ENCODE assay signal across 26 mouse cellular contexts in the genomic region with DNA sequence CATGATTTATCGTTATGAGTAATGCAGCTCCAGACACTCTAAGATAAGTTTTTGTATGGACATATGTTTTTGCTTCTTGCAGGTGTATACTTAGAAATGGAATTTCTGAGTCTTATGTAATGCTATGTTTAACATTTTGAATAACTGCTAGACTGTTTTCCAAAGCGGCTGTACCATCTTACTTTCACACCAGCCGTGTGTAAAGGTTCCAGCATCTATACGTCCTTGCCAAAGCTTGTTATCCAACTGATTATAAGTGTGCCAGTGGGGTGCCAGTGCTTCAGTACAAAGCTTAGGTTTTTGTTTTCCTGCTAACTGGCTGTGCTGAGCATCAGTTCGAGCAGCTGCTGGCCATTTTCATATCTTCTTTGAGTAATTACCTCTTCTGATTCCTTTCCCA.
"Had no signal": no experiment of that assay in that cellular context is flagged by ENCODE, and none has a peak within 500 bp of the region (broad histone marks: within the 10 kb centered on the region; RNA-seq: fewer than 3 reads in every experiment).

No protein-coding gene starts in this region.

- H3K4me2 ChIP-seq: limb, embryonic 13.5 days; liver, embryonic 12.5 days; liver, embryonic 15.5 days; lung, embryonic 15.5 days; midbrain, embryonic 13.5 days; neural tube, embryonic 13.5 days; stomach, embryonic 15.5 days had no signal

- H3K27me3 ChIP-seq: liver, embryonic 12.5 days; liver, embryonic 15.5 days; lung, embryonic 15.5 days; neural tube, embryonic 13.5 days; stomach, embryonic 15.5 days had no signal

- DNase-seq: kidney, adult 2 months; kidney, postnatal 25 days; layer of hippocampus, postnatal 36 days; liver; lung, adult 18-20 months; lung, postnatal 10 days; lung, postnatal 36 days; right cerebral cortex, postnatal 25 days; spleen, adult 18-20 months; thymus, adult 18-20 months; thymus, postnatal 36 days had no signal

- H3K9me3 ChIP-seq: limb, embryonic 10.5 days; limb, embryonic 13.5 days; liver, embryonic 12.5 days; liver, embryonic 15.5 days; lung, embryonic 15.5 days; midbrain, embryonic 10.5 days; midbrain, embryonic 13.5 days; neural tube, embryonic 13.5 days; stomach, embryonic 15.5 days had no signal

- H3K4me1 ChIP-seq: limb, embryonic 10.5 days; limb, embryonic 13.5 days; liver, embryonic 12.5 days; liver, embryonic 15.5 days; lung, embryonic 15.5 days; megakaryocyte, embryonic 14.5 days; midbrain, embryonic 13.5 days; neural tube, embryonic 13.5 days; stomach, embryonic 15.5 days had no signal

- H3K9ac ChIP-seq: limb, embryonic 13.5 days; liver, embryonic 12.5 days; liver, embryonic 15.5 days; lung, embryonic 15.5 days; midbrain, embryonic 13.5 days; neural tube, embryonic 13.5 days; stomach, embryonic 15.5 days had no signal

- ATAC-seq: intestine, postnatal 0 days; liver, embryonic 12.5 days; midbrain, embryonic 13.5 days; midbrain, embryonic 16.5 days had no signal

- H3K27ac ChIP-seq: kidney, postnatal 0 days; limb, embryonic 10.5 days; limb, embryonic 13.5 days; liver, embryonic 12.5 days; liver, embryonic 15.5 days; lung, embryonic 15.5 days; midbrain, embryonic 10.5 days; midbrain, embryonic 13.5 days; neural tube, embryonic 13.5 days; stomach, embryonic 15.5 days had no signal

- H3K36me3 ChIP-seq: limb, embryonic 10.5 days; limb, embryonic 13.5 days; liver, embryonic 12.5 days; liver, embryonic 15.5 days; lung, embryonic 15.5 days; midbrain, embryonic 10.5 days; midbrain, embryonic 13.5 days; neural tube, embryonic 13.5 days; stomach, embryonic 15.5 days had no signal

- H3K4me3 ChIP-seq: left cerebral cortex, adult 2 months; limb, embryonic 10.5 days; limb, embryonic 13.5 days; liver, embryonic 12.5 days; liver, embryonic 15.5 days; lung, embryonic 15.5 days; megakaryocyte, embryonic 14.5 days; midbrain, embryonic 10.5 days; midbrain, embryonic 13.5 days; myocyte; neural tube, embryonic 13.5 days; stomach, embryonic 15.5 days had no signal
